Mouse (Mus musculus) retina, postnatal 1 day (tissue): ENCODE results near the gene Kif7.

Experiments used
- DNase-seq: peaks from one replicate; pipeline ENCODE4 v3.0.0-alpha.2; 2012

Kif7 gene

GRCm38 (mm10) chr7:79721386-79721977 lies 6.0 kb upstream of the Kif7 start:
- DNase-seq, result peak; percentile 69

- no peak for DNase-seq
Observed at GRCm38 (mm10) chr7:79710831-79711230, 4.7 kb downstream of the Kif7 start.

GRCm38 (mm10) chr7:79710130-79710607 lies 5.4 kb downstream of the Kif7 start:
- peak; percentile 90 for DNase-seq

GRCm38 (mm10) chr7:79705210-79705609 lies 10.3 kb downstream of the Kif7 start:
- DNase-seq, result no peak

GRCm38 (mm10) chr7:79702755-79703154 lies 12.8 kb downstream of the Kif7 start:
- no peak for DNase-seq

- DNase-seq, result no peak
Observed at GRCm38 (mm10) chr7:79696495-79696894, 19.0 kb downstream of the Kif7 start.

- DNase-seq, result no peak
Observed at GRCm38 (mm10) chr7:79680231-79680630, 35.3 kb downstream of the Kif7 start.

GRCm38 (mm10) chr7:79679186-79679585 lies 36.3 kb downstream of the Kif7 start:
- DNase-seq, result no peak

GRCm38 (mm10) chr7:79670900-79671604 lies 44.5 kb downstream of the Kif7 start:
- DNase-seq, result no peak

- no peak for DNase-seq
Observed at GRCm38 (mm10) chr7:79666690-79667089, 48.8 kb downstream of the Kif7 start.

- DNase-seq, result no peak
Observed at GRCm38 (mm10) chr7:79661253-79661890, 54.1 kb downstream of the Kif7 start.

GRCm38 (mm10) chr7:79660291-79661150 lies 55.0 kb downstream of the Kif7 start:
- no peak for DNase-seq

GRCm38 (mm10) chr7:79659578-79660290 lies 55.8 kb downstream of the Kif7 start, which contains the start of gene Ticrr:
Ticrr (plus strand) TSS chr7:79660196.
- peak; percentile 99 for DNase-seq

- no peak for DNase-seq
Observed at GRCm38 (mm10) chr7:79654586-79654985, 60.9 kb downstream of the Kif7 start.

- no peak for DNase-seq
Observed at GRCm38 (mm10) chr7:79654185-79654584, 61.3 kb downstream of the Kif7 start.

GRCm38 (mm10) chr7:79649005-79649404 lies 66.5 kb downstream of the Kif7 start:
- peak; percentile 58 for DNase-seq
